In genomic region chr15:60760015-60760437, GRCm38 (mm10) we compare ENCODE assay signal across 8 mouse cellular contexts.
DNase-seq lines count a peak whose midpoint lies in the region; ATAC-seq and TF ChIP-seq lines count a peak whose summit lies in the region.

No protein-coding gene starts in this region.

- H3K9me3 ChIP-seq in MEL (replicated peaks; ENCODE audit: insufficient read depth, low read length) = no peaks in the 10 kb centered on the region
- H3K9me3 ChIP-seq in embryonic facial prominence, embryonic 15.5 days (replicated peaks) = no peaks in the 10 kb centered on the region

- WGBS in embryonic facial prominence, embryonic 15.5 days = 23% methylated on average over 6 of the region's 6 CpGs

- peak; percentile 14 to 37 (median 34); a peak in 5 of 6 replicates for TF ChIP-seq CTCF in MEL (IDR thresholded peaks at IDR 0.05 in 2 of 3, conservative IDR thresholded peaks at IDR 0.05 in 1 of 3; ENCODE audit: control insufficient read depth in 1 of 3, insufficient read depth in 1 of 3, low read depth in 2 of 3, low read length in 3 of 3, poor library complexity in 1 of 3, severe bottlenecking in 1 of 3)

- no peak overlapping the region for H3K9ac ChIP-seq in MEL (ENCODE audit: control insufficient read depth, low read depth, low read length, poor library complexity, severe bottlenecking)
- H3K9ac ChIP-seq in embryonic facial prominence, embryonic 15.5 days = no peak overlapping the region

- no peak for DNase-seq in MEL (ENCODE audit: low read depth, low spot score)
- peak; percentile 33 to 58 for DNase-seq in adrenal gland, postnatal 4 days (ENCODE audit: low spot score in 2 of 2)
- peak; percentile 56 to 72 for DNase-seq in heart, postnatal 10 days
- peak; percentile 82 to 84 for DNase-seq in kidney, postnatal 4 days
- peak; percentile 72 for DNase-seq in lung, postnatal 36 days
- peak; percentile 10 to 16 for DNase-seq in spleen, postnatal 14 days (ENCODE audit: low spot score in 2 of 2)
- DNase-seq in left cerebral cortex, adult 8-10 months (ENCODE audit: low spot score in 2 of 2) = no peak

- peak; percentile 51 for ATAC-seq in embryonic facial prominence, embryonic 15.5 days (ENCODE audit: insufficient number of reproducible peaks, low FRiP score, low TSS enrichment, low read depth)

- H3K4me1 ChIP-seq in MEL (ENCODE audit: control insufficient read depth in 1 of 2, insufficient read depth in 2 of 2, low read length in 2 of 2) = no peaks in the 10 kb centered on the region
- H3K4me1 ChIP-seq in embryonic facial prominence, embryonic 15.5 days = no peaks in the 10 kb centered on the region

- no peak overlapping the region for H3K27ac ChIP-seq in MEL (ENCODE audit: control insufficient read depth, low read depth, low read length)
- H3K27ac ChIP-seq in embryonic facial prominence, embryonic 15.5 days (replicated peaks) = no peak overlapping the region

- no peak overlapping the region for H3K4me3 ChIP-seq in MEL (ENCODE audit: control insufficient read depth in 1 of 2, insufficient read depth in 1 of 2, low read depth in 2 of 2, low read length in 2 of 2)
- H3K4me3 ChIP-seq in embryonic facial prominence, embryonic 15.5 days (replicated peaks) = no peak overlapping the region

- H3K36me3 ChIP-seq in MEL (ENCODE audit: control insufficient read depth in 1 of 2, insufficient read depth in 2 of 2, low read length in 2 of 2) = no peaks in the 10 kb centered on the region
- H3K36me3 ChIP-seq in embryonic facial prominence, embryonic 15.5 days = no peaks in the 10 kb centered on the region

- TF ChIP-seq EP300 in MEL (IDR thresholded peaks at IDR 0.05; ENCODE audit: low read depth in 1 of 2, low read length in 2 of 2) = no peak

- H3K27me3 ChIP-seq in MEL (ENCODE audit: control insufficient read depth in 1 of 2, insufficient read depth in 2 of 2, low read length in 2 of 2) = no peaks in the 10 kb centered on the region
- H3K27me3 ChIP-seq in embryonic facial prominence, embryonic 15.5 days = no peaks in the 10 kb centered on the region

- intact Hi-C loops in heart, postnatal 10 days (cut with DNase I) = loop anchor here (5.0 kb wide), 1 partner anchor 62 kb away; no protein-coding TSS in a partner anchor

- no peak for TF ChIP-seq POLR2A in MEL (IDR thresholded peaks at IDR 0.05; ENCODE audit: control insufficient read depth in 1 of 2, insufficient read depth in 1 of 2, low read depth in 1 of 2, low read length in 2 of 2, poor library complexity in 1 of 2)

- no peak for TF ChIP-seq RAD21 in MEL (IDR thresholded peaks at IDR 0.05; ENCODE audit: low read depth, low read length)

- H3K4me2 ChIP-seq in embryonic facial prominence, embryonic 15.5 days (replicated peaks) = no peak overlapping the region

- H3K79me2 ChIP-seq in MEL (ENCODE audit: control insufficient read depth, insufficient read depth, low read length, poor library complexity) = no peaks in the 10 kb centered on the region

TF ChIP-seq in MEL, 35 proteins besides CTCF, POLR2A, EP300 and RAD21:
- no peak for TF ChIP-seq SIN3A (IDR thresholded peaks at IDR 0.05; ENCODE audit: low read length)
- no peak for TF ChIP-seq SMC3 (IDR thresholded peaks at IDR 0.05; ENCODE audit: low read depth, low read length)
- TF ChIP-seq MEF2A (IDR thresholded peaks at IDR 0.05; ENCODE audit: extremely low read depth, insufficient replicate concordance, low read depth, low read length, poor library complexity, severe bottlenecking) = no peak
- TF ChIP-seq ETS1 (IDR thresholded peaks at IDR 0.05; ENCODE audit: low read depth, low read length) = no peak
- no peak for TF ChIP-seq POLR2AphosphoS5 (IDR thresholded peaks at IDR 0.05; ENCODE audit: borderline replicate concordance, low read depth, low read length)
- TF ChIP-seq MYB (IDR thresholded peaks at IDR 0.05; ENCODE audit: low read depth, low read length) = no peak

Comparison
In these comparisons a context has a peak if more than half of its experiments do, and no peak if none do; other contexts are left out.
1. DNase-seq: peak in adrenal gland, postnatal 4 days (2 of 2), heart, postnatal 10 days (2 of 2), kidney, postnatal 4 days (2 of 2), lung, postnatal 36 days (single experiment) and spleen, postnatal 14 days (2 of 2); none in MEL (single experiment) and left cerebral cortex, adult 8-10 months (0 of 2).